Mouse (Mus musculus) heart, embryonic 15.5 days (tissue): ENCODE measurements around the gene Atrn. TPM values are rescaled to one million over a fixed set of nuclear protein-coding genes. Genes with fewer than 3 reads are reported as not detected.

Experiments
- ATAC-seq: fragments of 200-750 bp; cut with Nextera tagmentation; replicated peaks from 2 replicates; pipeline ENCODE4 v1.8.0; 2017; ENCODE audit warnings: low read depth, moderate TSS enrichment; ENCODE audit not compliant: insufficient number of reproducible peaks, insufficient read depth, low FRiP score
- H3K27ac ChIP-seq: fragments of 300-500 bp; sonication (generic); 2 replicates; pipeline ENCODE4 v1.5.1; 2015; ENCODE audit warnings: mild to moderate bottlenecking, inconsistent platforms
- H3K27me3 ChIP-seq: fragments of 300-500 bp; sonication (generic); 2 replicates; pipeline ENCODE4 v1.6.1; 2015; ENCODE audit warnings: inconsistent platforms
- H3K36me3 ChIP-seq: fragments of 300-500 bp; sonication (generic); 2 replicates; pipeline ENCODE4 v1.6.1; 2015; ENCODE audit warnings: mild to moderate bottlenecking, inconsistent platforms
- H3K4me1 ChIP-seq: fragments of 300-500 bp; sonication (generic); replicated peaks from 2 replicates; pipeline ENCODE4 v1.6.1; 2015; ENCODE audit warnings: inconsistent platforms
- H3K4me2 ChIP-seq: fragments of 300-500 bp; sonication (generic); 2 replicates; pipeline ENCODE4 v1.6.1; 2015; ENCODE audit warnings: inconsistent platforms, mild to moderate bottlenecking, moderate library complexity
- H3K4me3 ChIP-seq: fragments of 300-500 bp; sonication (generic); 2 replicates; pipeline ENCODE4 v1.5.1; 2015; ENCODE audit warnings: mild to moderate bottlenecking, inconsistent platforms
- H3K9ac ChIP-seq: fragments of 300-500 bp; sonication (generic); 2 replicates; pipeline ENCODE4 v1.6.1; 2015; ENCODE audit warnings: mild to moderate bottlenecking, inconsistent platforms
- H3K9me3 ChIP-seq: fragments of 300-500 bp; sonication (generic); replicated peaks from 2 replicates; pipeline ENCODE4 v1.6.1; 2016; ENCODE audit warnings: inconsistent platforms
- WGBS: fragments of 180-500 bp; shearing (Covaris S2); methylation state at CpG from one replicate; pipeline ENCODE4 v1.1.7; 2015; ENCODE audit warnings: mixed read lengths; 5-methylcytosine and 5-hydroxymethylcytosine counted together
- polyA plus RNA-seq: library from polyadenylated mRNA; unstranded; fragments of >200 nt; fragmentation: Nextera tagmentation; extraction: Ambion mirVana; gene quantifications from 2 replicates; pipeline ENCODE4 v1.2.1, GENCODE M21; 2015

Gene Atrn
- polyA plus RNA-seq, 1 experiment from 2014 or later, result 4.0 TPM

- H3K9me3 ChIP-seq, result no peaks in the 10 kb centered on the region
- ATAC-seq, result 0 out of 2 replicates have a peak, but pooled peaks have one; percentile 8
- peaks cover 59% of the 10 kb centered on the region for H3K4me1 ChIP-seq
- no peak overlapping the region for H3K4me3 ChIP-seq
- no peak overlapping the region for H3K27ac ChIP-seq
- peak overlapping the region; percentile 19 for H3K4me2 ChIP-seq
- peaks cover 48% of the 10 kb centered on the region for H3K27me3 ChIP-seq
- no peak overlapping the region for H3K9ac ChIP-seq
- WGBS, result 4% methylated on average over 10 of the region's 10 CpGs
- H3K36me3 ChIP-seq, result no peaks in the 10 kb centered on the region
Observed at GRCm38 (mm10) chr2:131056191-131056590, 149.9 kb downstream of the Atrn start.

GRCm38 (mm10) chr2:131058672-131059071 lies 152.4 kb downstream of the Atrn start:
- Histone ChIP-seq H3K9me3 (no peaks in the 10 kb centered on the region), H3K27ac (no peak overlapping the region), H3K4me2 (no peak overlapping the region), H3K36me3 (no peaks in the 10 kb centered on the region), H3K27me3 (peaks cover 38% of the 10 kb centered on the region), H3K4me3 (no peak overlapping the region), H3K4me1 (peaks cover 79% of the 10 kb centered on the region), H3K9ac (no peak overlapping the region)
- WGBS, result 90% methylated on average over 8 of the region's 8 CpGs
- no peak for ATAC-seq

- Histone ChIP-seq H3K4me3 (no peak overlapping the region), H3K9ac (no peak overlapping the region), H3K9me3 (no peaks in the 10 kb centered on the region), H3K4me1 (peaks cover 73% of the 10 kb centered on the region), H3K36me3 (no peaks in the 10 kb centered on the region), H3K27me3 (peaks cover 38% of the 10 kb centered on the region), H3K4me2 (no peak overlapping the region), H3K27ac (peak overlapping the region; percentile 72)
- ATAC-seq, result no peak
- WGBS, result 9% methylated on average over 1 of the region's 1 CpGs
Observed at GRCm38 (mm10) chr2:131059377-131059776, 153.1 kb downstream of the Atrn start.

GRCm38 (mm10) chr2:131059781-131060540 lies 153.7 kb downstream of the Atrn start:
- H3K27ac ChIP-seq, result peak overlapping the region; percentile 72
- no peak for ATAC-seq
- no peak overlapping the region for H3K4me3 ChIP-seq
- no peak overlapping the region for H3K9ac ChIP-seq
- H3K36me3 ChIP-seq, result no peaks in the 10 kb centered on the region
- 60% methylated on average over 9 of the region's 9 CpGs for WGBS
- H3K9me3 ChIP-seq, result no peaks in the 10 kb centered on the region
- peaks cover 38% of the 10 kb centered on the region for H3K27me3 ChIP-seq
- peaks cover 67% of the 10 kb centered on the region for H3K4me1 ChIP-seq
- H3K4me2 ChIP-seq, result no peak overlapping the region

GRCm38 (mm10) chr2:131060784-131061183 lies 154.5 kb downstream of the Atrn start:
- ATAC-seq, result no peak
- H3K4me1 ChIP-seq, result peaks cover 60% of the 10 kb centered on the region
- H3K9ac ChIP-seq, result no peak overlapping the region; the same call in 1 of the 2 replicates
- H3K27me3 ChIP-seq, result peaks cover 37% of the 10 kb centered on the region
- peak overlapping the region; percentile 33; the same call in 1 of the 2 replicates for H3K4me2 ChIP-seq
- no peaks in the 10 kb centered on the region for H3K36me3 ChIP-seq
- no peak overlapping the region for H3K4me3 ChIP-seq
- no peaks in the 10 kb centered on the region for H3K9me3 ChIP-seq
- WGBS, result 54% methylated on average over 6 of the region's 6 CpGs
- H3K27ac ChIP-seq, result peak overlapping the region; percentile 65

- H3K9me3 ChIP-seq, result no peaks in the 10 kb centered on the region
- WGBS, result 26% methylated on average over 5 of the region's 5 CpGs
- H3K4me1 ChIP-seq, result peaks cover 52% of the 10 kb centered on the region
- H3K27me3 ChIP-seq, result peaks cover 35% of the 10 kb centered on the region
- H3K4me3 ChIP-seq, result no peak overlapping the region
- H3K9ac ChIP-seq, result peak overlapping the region; percentile 5; the same call in 1 of the 2 replicates
- peak; percentile 34; the same call in 1 of the 2 replicates for ATAC-seq
- peak overlapping the region; percentile 65 for H3K27ac ChIP-seq
- peak overlapping the region; percentile 33 for H3K4me2 ChIP-seq
- H3K36me3 ChIP-seq, result no peaks in the 10 kb centered on the region
Observed at GRCm38 (mm10) chr2:131061607-131062006, 155.3 kb downstream of the Atrn start.

- H3K27me3 ChIP-seq, result peaks cover 35% of the 10 kb centered on the region
- no peak for ATAC-seq
- H3K36me3 ChIP-seq, result no peaks in the 10 kb centered on the region
- no peaks in the 10 kb centered on the region for H3K9me3 ChIP-seq
- peak within 1 kb of the TSS; percentile 44; the same call in 1 of the 2 replicates for H3K9ac ChIP-seq
- H3K4me3 ChIP-seq, result peak within 1 kb of the TSS; percentile 41
- H3K4me1 ChIP-seq, result peaks cover 50% of the 10 kb centered on the region
- no peak within 1 kb of the TSS for H3K27ac ChIP-seq
- H3K4me2 ChIP-seq, result peak within 1 kb of the TSS; percentile 70
- whole genome bisulfite sequencing, result 2% methylated on average over 27 of the region's 27 CpGs
Observed at GRCm38 (mm10) chr2:131063404-131063864, 157.1 kb downstream of the Atrn start, which contains the start of gene Adam33. Adam33 (minus strand) TSS chr2:131063814.

- ATAC-seq, result no peak
- peaks cover 23% of the 10 kb centered on the region for H3K4me1 ChIP-seq
- H3K36me3 ChIP-seq, result no peaks in the 10 kb centered on the region
- 63% methylated on average over 9 of the region's 9 CpGs for WGBS
- no peak overlapping the region for H3K4me3 ChIP-seq
- H3K27ac ChIP-seq, result no peak overlapping the region
- H3K4me2 ChIP-seq, result no peak overlapping the region
- no peaks in the 10 kb centered on the region for H3K9me3 ChIP-seq
- no peak overlapping the region for H3K9ac ChIP-seq
- H3K27me3 ChIP-seq, result peaks cover 40% of the 10 kb centered on the region
Observed at GRCm38 (mm10) chr2:131066342-131066741, 160.0 kb downstream of the Atrn start.

GRCm38 (mm10) chr2:131067481-131067880 lies 161.2 kb downstream of the Atrn start:
- Histone ChIP-seq H3K4me3 (no peak overlapping the region), H3K4me2 (no peak overlapping the region), H3K4me1 (peaks cover 13% of the 10 kb centered on the region), H3K9me3 (no peaks in the 10 kb centered on the region), H3K27me3 (peaks cover 38% of the 10 kb centered on the region), H3K36me3 (no peaks in the 10 kb centered on the region), H3K27ac (no peak overlapping the region), H3K9ac (no peak overlapping the region)
- WGBS, result 55% methylated on average over 6 of the region's 6 CpGs
- no peak for ATAC-seq

- no peak overlapping the region for H3K27ac ChIP-seq
- 78% methylated on average over 10 of the region's 10 CpGs for WGBS
- peaks cover 5% of the 10 kb centered on the region for H3K27me3 ChIP-seq
Observed at GRCm38 (mm10) chr2:131072536-131072935, 166.2 kb downstream of the Atrn start.

More at GRCm38 (mm10) chr2:131072536-131072935, 166.2 kb downstream of the Atrn start:
- no peaks in the 10 kb centered on the region for H3K4me1 ChIP-seq
- no peaks in the 10 kb centered on the region for H3K9me3 ChIP-seq
- H3K36me3 ChIP-seq, result no peaks in the 10 kb centered on the region
- ATAC-seq, result no peak
- no peak overlapping the region for H3K4me3 ChIP-seq
- no peak overlapping the region for H3K9ac ChIP-seq
- no peak overlapping the region for H3K4me2 ChIP-seq
